Mouse (Mus musculus) layer of hippocampus, adult 6 months (tissue): ENCODE results near the gene Cebpa. TPM values are rescaled to one million over a fixed set of nuclear protein-coding genes. Genes with fewer than 3 reads are reported as not detected.

ENCODE experiments used
- long read RNA-seq, 2 experiments: library from polyadenylated mRNA; unstranded; transcript quantifications; one replicate each; pipeline ENCODE4 v2.0.0; 2019 to 2020
- microRNA-seq: library from miRNA; unstranded; fragments of <30 nt; microRNA quantifications from one replicate; pipeline ENCODE4 v1.2.0, GENCODE M21; 2020
- polyA plus RNA-seq: library from polyadenylated mRNA; unstranded; fragments of <200 nt; fragmentation: Nextera tagmentation; gene quantifications from 2 replicates; pipeline ENCODE4 v1.2.3, GENCODE M21; 2021

The Cebpa gene
- 1.2 and 1.3 TPM in 2 replicates for polyA plus RNA-seq
- long read RNA-seq, experiment 1, transcript Cebpa-201 (1 exons, 2,626 nt), result major isoform, 7 of 7 reads
- long read RNA-seq, experiment 1, partial matches to known transcripts, result 0 of 7 reads
- long read RNA-seq, experiment 1, other reads (novel, unspliced or antisense), result 0 of 7 reads
- long read RNA-seq, experiment 2, transcript Cebpa-201 (1 exons, 2,626 nt), result major isoform, 9 of 9 reads
- long read RNA-seq, experiment 2, partial matches to known transcripts, result 0 of 9 reads
- long read RNA-seq, experiment 2, other reads (novel, unspliced or antisense), result 0 of 9 reads

DNA sequence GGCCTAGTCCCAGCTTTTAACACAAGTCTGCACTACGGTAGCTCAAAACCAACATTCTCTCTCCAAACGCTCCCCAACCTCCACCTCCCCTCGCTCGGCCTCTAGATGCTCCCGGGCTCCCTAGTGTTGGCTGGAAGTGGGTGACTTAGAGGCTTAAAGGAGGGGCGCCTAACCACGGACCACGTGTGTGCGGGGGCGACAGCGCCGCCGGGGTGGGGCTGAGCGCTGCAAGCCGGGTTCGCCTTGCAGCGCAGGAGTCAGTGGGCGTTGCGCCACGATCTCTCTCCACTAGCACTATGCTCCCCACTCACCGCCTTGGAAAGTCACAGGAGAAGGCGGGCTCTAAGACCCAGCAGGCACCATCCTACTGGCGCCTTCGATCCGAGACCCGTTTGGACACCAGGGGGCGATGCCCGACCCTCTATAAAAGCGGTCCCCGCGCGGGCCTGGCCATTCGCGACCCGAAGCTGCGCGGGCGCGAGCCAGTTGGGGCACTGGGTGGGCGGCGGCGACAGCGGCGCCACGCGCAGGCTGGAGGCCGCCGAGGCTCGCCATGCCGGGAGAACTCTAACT lies at the start of gene Cebpa:
Gene Cebpa, plus strand, starts transcription at position 453 of the 573 bp plus-strand sequence.

Small RNA genes within 50 kb of the gene (microRNA-seq; reads per million reads assigned to microRNA genes)
- gene Gm25033, result not detected

Other genes with a start within 250 kb of the Cebpa start
- 57.0 and 58.6 TPM in 2 replicates for gene Pepd, start 206.9 kb upstream of the Cebpa start, polyA plus RNA-seq
- gene Cebpg, start 62.7 kb upstream of the Cebpa start, polyA plus RNA-seq, result 3.4 and 3.8 TPM in 2 replicates
- gene Slc7a10, start 67.1 kb downstream of the Cebpa start, polyA plus RNA-seq, result 64.8 and 70.1 TPM in 2 replicates
- gene Lrp3, start 96.2 kb downstream of the Cebpa start, polyA plus RNA-seq, result 8.9 and 10.7 TPM in 2 replicates
- 14.7 and 15.1 TPM in 2 replicates for gene Gpatch1, start 199.1 kb downstream of the Cebpa start, polyA plus RNA-seq
- gene Rhpn2, start 214.9 kb downstream of the Cebpa start, polyA plus RNA-seq, result 6.8 and 7.3 TPM in 2 replicates